Mouse (Mus musculus) megakaryocyte, adult 5-6 weeks (primary cell): Measurements from ENCODE around the gene Msi2. TPM values are rescaled to one million over a fixed set of nuclear protein-coding genes. Genes with fewer than 3 reads are reported as not detected.

Experiments
- ATAC-seq: 2 replicates; pipeline ENCODE4 v1.8.0; 2016; ENCODE audit warnings: mild to moderate bottlenecking, inconsistent platforms; ENCODE audit not compliant: poor library complexity, severe bottlenecking
- total RNA-seq, 2 experiments: library from RNA; stranded (forward) in 1 of 2; stranded (reverse) in 1 of 2; fragments of 153-499, 151-499 nt in 1 of 2; fragments of 221-1000, 200-1000 nt in 1 of 2; gene quantifications; 2 replicates each; pipeline versions ENCODE4 v1.2.3 to v1.2.4; 2015 to 2017

Msi2 gene
- total RNA-seq, 2 experiments from 2014 or later = 5.3 to 14.4 TPM

DNA sequence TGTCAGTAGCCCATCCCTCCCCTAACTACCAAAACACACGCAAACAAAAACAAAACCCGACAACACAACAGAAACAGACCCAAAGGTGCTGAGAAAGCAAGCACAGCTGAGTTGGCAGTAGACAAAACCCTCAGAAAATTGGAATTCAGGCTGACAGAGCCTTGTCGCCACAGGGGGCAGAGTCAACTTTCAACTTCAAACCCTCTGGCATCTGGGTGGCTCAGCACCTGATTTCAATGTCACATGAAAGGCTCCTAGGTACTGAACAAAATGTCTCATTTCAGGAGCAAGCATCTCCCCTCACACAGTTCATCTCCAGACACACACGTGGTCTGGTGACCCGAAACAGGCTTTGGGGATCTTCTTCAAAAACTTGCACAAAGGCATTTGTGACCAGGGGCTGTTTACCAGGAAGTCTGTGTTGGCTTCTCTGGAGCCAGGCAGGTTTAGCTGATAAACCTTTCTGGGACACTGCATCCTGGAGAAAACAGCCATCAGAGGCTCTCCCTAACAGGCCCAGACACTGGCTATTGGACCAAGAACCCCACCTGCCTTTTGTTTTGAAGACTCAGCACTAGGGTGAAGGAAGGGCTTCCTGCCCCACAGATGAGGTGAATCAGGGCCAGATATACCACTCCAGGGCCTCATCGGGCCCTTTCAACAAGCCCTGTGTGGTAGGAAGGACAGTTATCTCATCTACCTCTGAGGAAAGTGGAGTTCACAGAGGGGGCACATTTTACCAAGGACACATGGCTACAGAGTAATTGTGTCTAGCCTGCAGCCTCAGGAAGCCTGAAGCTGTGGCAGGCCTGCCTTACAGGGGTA lies 168.0 kb downstream of the Msi2 start:
- ATAC-seq = no peak

DNA sequence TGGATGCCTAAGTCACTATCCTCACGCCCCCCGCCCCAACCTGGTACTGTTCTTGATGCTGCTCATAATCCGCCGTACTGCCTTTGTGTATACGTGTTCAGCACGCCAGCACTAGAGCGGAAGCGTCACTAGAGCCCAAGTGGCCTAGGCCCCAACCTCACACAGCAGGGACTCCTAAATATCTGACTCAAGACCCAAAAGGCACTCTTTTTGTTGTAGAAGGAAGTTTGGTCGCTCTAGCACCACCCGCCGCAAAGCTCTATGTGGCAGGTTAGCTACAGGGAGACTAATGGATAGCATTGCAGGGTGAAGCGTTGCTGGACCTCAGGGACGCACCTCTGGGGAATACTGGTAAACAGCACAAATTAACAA lies 168.8 kb downstream of the Msi2 start:
- ATAC-seq = no peak

DNA sequence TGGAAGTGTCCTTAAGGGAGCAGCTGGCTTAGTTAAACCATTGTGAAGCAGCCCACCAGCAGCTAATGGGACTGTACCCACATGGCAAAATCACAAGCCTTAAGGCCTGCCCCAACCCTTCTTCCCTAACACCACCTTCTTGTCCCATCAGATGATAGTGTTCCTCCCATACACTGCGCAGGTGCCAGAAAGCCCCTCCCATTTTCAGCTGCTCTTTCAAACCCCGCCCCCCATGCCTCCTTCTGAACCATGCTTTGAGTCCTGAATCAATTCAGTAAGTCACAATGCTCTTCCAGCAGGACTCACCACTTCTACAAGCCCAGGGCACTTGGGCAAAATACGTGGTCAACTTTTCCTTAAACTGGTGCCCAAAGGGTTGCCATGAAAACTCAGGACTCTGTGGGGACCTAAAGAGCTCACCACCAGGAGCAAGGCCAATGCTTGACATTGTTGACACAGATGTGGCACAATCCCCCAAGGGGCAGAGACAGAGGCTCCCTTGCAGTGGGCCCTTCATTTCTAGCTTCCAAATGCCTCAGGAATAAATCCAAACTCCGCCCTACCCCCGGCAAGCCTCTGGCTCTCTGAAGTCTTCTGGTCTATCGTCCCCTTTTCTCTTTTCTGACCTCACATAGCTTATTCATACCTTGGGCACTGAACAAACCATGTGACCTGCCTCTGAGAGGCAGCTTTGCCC lies 169.3 kb downstream of the Msi2 start:
- ATAC-seq = no peak

DNA sequence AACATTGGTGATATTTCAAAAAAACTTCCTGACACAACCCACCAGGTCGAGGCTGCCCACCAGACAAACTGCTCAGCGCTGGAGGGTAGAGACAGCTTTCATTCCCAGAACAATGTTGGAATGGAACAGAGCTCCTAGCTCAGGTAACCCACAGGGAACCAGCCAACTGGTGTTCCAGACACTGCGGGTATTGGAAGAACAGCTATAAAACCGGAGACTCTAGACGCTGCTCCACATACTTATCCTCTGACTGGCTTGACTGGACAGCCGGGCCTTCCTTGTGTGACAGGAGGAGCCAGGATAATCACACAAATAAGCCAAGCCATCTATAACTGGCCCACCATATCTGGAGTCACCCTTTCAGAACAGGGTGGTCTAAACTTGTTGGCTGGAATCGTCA lies 169.9 kb downstream of the Msi2 start:
- no peak for ATAC-seq

DNA sequence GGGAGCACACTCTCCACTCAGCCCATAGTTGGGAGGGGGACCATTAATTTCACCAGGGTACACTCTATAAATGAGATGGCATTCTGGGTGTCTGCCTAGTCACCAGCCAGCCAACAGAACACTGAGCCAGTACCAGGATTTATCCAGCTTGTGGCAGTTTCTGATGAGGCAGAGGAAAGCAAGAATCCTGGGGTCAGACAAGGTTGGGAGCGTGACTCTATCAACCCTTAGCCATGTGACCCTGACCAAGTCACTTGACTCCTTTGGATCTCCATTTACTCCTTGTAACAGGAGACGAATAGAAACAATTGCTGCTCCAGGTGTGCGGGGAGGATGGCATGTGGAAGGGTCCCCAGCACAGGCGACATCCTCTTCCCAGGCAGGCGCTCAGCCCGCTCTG lies 174.5 kb downstream of the Msi2 start:
- ATAC-seq = no peak

DNA sequence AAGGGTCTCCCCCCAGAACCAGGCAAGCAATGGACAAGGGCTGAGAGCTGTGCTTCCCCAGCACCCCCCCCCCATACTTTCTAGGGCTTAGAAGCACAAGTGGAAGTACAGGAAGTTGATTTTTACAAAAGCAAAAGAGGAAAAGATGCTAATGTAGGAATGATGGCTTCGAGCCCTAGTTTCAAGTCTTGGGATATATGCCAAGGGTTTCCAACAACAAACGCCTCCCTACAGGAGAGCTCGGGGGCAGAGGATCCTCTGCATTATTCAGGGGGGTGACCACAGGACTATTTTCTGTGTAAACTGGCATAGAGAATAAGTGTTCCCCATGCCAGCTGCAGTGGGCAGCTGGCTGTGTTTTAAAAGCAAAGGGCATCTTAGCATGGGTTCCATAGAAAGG lies 175.5 kb downstream of the Msi2 start:
- ATAC-seq = no peak

DNA sequence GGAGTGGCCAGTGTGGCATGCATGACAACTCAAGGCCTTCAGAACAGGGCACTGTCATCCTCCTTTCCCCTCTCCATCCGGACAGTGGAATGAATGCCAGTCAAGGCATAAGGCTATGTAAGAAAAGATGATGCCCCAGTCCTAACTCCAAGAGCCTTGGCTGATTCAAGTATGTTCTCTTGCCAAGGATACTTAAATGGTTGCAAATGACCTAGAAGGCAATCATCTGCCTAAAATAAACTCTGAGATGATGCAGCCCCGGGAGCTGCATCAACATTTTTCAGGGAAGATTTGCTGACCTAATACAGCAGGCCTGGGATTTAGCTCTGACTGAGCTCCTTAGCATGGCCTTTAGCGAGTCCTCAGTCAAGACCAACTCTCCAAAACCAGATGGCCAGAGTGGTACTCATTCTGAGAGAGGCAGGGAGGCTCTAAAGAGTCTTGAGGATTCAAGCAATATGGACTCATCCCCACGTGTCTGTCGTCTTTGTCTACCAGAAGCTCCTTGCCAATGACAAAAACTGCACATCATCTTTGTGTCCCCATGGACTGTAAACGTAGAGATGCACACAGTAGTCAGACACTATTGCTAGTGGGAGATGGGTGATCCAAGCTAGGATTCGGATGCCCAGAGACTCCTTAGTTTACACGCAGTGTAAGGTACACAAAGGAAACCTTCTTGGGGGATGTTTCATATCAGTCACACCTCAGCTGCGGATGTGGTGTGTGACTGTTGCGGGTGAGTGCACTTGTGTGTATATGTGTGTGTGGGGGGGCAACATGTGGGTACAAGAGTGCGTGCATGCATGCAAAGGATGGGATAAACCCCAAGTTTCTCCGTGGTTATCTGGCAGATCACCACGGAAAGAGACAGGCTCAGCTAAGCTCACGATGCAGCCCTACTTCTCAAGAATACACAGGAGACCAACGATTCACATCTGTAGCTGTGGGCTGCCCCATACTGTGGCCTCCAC lies 176.4 kb downstream of the Msi2 start:
- ATAC-seq = no peak

DNA sequence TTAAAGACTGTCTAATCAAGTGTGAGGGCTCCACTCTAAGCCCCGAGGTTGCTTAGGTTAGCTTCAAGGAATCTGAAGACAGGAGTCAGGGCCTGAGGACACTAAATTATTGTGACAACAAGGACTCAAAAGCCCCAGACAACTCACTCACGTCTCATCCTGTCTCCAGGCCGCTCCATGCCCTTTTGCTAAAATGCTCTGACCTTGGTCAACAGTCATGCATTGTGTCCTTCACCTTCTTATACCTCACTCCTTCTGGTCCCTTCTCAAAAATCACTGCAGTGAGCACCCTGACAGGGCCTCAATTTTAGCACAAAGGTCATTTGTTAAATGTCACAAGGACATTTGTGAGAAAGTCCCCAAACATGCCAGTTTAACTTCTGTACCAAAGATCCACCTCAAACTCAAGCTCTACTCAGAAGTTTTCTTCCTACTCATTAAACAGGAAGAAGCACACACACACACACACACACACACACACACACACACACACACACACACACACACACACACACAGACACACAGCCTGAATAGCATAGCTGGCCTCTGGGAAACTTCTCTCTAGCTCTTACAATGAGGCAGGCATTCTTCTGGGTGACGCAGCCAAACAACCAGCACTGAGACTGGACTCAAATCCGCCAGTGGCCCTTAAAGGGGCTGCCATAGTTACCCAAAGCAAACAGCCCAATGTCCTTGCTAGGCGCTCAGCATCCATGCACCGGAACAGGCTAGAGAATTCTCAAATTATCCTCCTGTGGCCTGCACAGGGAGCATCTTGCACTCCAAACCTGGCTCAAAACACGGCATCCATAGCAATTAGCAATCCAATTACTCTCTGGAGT lies 178.5 kb downstream of the Msi2 start:
- ATAC-seq = no peak

DNA sequence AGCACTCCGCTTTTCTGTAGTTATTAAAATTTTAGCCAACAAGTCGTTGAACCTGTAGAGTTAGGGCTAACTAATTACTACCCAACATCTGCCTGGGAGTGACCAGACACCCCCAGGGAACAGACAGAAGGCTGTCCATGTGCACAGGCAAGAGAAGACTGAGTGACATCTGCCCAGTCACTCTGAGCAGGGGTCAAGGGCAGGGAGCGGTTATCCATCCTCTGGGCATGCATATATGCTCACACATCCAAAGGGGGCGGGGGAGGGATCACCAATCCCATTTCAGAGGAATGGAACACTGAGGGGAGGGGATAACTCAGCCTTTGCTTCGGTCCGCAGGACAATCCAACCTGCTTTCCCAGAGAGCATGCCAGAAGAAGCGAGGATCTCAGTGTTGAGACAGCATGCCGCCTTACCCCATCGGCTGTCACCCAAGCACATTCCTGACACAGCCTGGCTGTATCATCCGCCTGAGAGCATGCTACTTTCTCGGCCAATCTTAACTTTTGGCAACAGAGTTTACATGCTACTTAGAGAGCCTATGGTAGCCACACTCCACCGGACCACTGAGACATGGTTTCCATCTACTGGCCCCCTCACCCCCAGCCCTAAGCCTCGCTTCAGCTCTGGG lies 179.5 kb downstream of the Msi2 start:
- ATAC-seq = no peak

DNA sequence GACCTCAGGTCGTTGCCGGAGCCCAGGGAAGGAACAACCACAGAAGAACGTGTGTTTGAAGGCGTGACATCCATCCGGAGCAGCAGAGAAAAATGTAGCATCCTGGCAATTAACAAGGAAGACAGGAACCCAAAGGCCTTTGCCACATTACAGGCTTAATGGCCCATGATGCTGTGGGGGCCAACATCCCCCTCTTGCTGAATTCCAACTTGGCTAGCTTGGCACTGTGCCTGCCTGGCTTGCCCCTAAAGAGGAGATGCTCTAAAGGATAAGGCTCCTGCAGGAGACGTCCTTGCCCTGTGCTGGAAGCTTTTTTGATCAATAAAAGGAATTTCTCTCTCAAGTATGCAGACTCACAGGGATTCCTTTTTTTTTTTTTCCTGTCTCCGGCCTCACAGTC lies 181.0 kb downstream of the Msi2 start:
- no peak for ATAC-seq

DNA sequence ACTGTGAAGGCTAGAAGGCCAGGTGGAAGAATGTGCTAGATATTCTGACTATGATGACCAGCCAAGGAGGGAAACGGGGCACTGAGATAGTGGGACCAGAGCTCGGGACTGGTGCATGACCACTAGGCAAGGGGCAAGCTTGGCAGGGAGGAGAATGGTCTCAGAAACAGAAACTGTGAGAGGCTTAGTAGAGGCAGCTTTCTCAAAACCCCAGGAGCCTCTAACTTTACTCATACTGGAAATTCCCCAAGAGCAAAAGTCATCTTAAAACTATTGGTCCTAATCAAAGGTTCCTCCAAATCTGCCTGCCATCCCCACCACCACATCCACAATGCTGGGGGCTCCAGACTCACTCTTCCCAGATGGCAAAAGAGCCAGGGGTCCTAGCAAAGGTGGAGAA lies 181.5 kb downstream of the Msi2 start:
- no peak for ATAC-seq

DNA sequence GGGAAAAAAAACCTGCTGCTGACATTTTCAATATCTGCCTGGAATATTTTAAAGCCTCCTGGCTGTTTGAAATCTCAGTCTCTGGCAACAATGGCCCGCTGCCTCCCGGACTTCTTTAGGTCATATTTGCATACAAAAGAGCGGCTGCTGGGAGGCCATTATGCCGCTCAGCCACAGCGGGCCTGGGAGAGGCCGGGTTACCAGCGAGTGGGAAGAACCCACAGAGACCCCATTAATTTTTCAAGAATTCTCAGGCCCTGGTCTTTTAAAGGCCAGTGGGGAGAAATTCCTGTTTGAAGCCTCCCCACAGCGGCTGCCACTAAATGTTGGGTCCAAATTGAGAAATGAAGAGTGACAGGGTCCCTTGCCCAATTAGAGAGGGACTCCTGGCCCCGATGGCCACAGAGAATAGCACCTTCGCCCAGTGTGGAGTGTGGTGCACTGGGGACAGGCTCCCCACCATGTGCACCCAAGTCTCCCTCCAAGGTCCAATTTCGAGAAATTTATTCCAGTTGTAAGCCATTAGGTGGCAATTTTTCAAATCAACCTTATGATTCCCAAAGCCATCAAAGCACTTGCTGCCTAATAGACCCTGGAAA lies 183.9 kb downstream of the Msi2 start:
- no peak for ATAC-seq

DNA sequence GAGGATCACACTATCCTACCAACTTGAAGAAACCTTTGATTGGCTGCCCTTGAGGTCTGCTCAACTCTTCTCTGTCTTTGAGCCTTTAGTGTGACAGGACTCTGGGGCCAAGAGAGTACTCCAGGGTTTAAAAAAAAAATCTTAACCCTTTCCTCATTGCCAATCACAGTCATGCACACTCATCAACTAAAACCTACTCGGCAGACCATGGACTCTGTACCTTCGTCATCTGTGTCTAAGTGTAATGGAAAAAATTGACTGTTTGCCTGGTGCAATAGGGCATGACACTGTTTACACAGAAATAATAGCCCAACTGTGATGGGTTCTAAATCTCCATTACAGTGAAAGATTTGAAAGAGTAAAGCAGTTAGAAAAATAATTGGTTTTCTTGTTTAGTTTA lies 186.3 kb downstream of the Msi2 start:
- no peak for ATAC-seq

DNA sequence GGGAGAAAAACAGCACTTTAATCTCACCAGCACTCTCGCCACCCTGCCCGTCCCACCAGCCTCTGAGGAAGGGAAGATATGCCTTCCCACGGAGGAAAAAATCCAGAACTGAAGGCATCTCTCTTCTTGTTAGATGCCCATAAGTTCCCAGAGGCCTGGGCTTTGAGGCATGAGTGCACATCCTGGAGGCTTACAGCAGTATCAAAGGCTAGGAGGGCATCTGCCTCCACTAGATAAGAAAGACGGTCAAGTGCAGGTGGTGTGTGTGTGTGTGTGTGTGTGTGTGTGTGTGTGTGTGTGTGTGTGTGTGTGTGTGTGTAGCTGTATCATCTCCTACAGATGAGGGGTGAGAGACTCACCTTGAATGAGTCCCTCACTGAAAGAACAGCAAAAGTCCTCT lies 188.3 kb downstream of the Msi2 start:
- ATAC-seq = no peak

DNA sequence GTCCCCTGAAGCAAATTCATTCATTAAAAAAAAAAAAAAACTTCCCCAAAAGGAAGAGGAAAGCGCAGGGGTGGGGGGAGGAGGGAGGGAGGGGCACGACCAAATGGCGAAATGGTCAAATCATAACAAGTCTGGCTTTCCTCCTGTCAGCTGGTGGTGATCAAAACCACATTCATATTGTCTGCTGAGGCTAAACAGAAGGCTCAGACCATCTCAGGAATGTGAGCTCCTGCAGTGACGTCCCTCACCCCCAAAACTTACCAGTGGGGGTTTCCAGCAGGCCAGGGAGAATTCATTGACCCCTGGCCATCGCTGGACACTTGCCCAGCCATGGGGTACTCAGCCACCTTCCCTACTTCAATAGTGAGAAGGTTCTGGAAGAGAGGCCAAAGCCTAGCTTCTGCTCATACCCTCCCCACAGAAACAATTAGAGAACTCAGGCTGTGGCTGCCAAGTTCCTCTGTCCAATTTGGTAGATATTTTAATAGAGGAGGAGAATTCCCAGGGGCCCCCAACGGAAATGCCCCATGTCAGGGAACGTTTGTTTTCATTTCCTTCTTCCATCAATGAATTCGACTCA lies 189.7 kb downstream of the Msi2 start:
- no peak for ATAC-seq

DNA sequence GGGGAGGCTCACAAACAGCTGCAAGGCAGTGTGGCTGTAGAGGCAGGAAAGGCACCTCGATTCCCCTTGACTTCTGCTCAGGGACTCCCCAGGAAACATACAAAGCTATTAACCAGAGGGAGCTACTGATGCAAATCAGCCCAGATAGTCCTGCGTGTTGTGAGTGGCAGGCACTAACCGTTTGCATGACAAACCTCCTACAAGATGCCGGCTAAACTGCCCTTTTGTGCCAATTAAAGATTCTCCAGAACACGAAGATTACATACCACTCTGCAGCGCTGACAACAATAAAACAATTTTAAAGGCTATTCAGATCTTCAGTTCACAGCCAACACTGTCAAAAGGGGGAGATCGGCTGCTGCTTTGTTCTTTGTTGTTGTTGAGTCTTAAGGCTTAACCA lies 191.6 kb downstream of the Msi2 start:
- ATAC-seq = no peak

DNA sequence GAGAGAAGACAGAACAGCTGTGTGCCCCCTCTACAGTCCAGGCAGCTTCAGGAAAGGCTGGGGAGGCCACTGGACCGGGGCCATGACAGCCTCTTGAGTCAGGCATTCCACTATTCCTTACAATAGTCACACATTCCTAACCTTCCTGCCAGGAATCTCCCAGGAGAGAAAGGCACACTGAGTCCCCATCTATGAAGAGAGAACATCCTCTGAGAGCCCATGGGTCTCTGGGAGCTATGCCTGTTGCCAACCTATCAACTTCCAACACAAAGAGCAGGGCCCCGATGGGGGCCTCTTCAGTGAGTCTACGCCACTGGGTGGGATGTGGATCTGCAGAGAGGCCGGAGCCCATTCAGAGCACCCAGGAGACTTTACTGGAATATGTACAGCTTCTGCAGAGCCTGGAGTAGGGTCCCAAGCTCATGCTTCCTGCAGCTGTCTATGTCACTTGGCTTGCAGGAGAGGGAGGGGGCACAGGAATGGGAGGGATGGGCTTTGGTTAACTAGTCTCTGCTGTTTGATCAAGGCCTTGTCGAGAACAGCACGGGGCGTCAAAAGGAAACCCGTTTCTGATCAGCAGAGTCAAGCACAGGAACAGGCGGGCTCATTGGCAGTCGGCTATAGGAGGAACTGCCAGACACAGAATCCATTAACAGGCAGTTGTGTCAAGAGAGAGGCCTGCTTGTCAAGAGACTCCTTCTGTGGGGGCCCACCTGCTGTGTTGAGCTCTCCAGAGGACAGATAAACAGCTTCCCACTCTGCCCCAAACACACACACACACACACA lies 193.3 kb downstream of the Msi2 start:
- no peak for ATAC-seq

DNA sequence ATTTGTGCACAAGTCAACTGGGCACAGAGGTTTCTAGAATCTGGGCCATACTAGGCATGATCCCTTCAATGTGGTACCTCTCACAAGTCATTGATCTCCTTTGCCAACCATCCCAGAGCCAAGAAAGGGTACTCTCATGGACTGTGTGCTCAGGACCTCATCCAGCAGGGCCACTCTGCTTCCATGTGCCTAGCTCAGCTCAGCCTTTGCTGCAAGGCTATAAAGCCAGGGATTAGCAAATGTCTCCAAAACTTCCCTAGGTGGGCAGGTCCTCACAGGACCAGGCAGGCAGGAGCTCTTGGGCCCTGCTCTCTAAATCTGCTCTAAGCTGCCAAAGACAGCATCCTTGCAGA lies 193.9 kb downstream of the Msi2 start:
- no peak for ATAC-seq

DNA sequence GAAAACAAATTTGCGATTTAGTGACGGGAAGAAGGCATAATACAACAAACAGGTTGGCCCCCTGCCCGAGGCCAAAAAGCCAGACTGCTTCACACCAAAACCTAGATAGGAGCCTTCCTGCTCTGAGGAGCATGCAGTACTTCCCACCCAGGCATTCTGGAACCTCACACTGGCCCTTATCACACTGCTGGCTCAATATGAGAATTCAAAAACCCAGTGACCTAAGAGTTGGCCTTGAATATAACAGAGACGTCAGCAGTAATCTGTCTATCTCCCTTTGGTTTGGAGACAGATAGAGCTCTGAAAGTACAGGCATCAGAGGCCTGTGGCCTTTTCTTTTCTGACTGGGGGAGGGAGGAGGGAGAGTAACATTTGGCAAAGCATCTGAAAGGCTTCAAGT lies 194.4 kb downstream of the Msi2 start:
- ATAC-seq = no peak
